Mouse (Mus musculus): ENCODE data around the gene Lrig3. TPM values are rescaled to one million over a fixed set of nuclear protein-coding genes. Genes with fewer than 3 reads are reported as not detected.

The Lrig3 gene
- total and polyA plus RNA-seq, 2 experiments from 2014 or later, result 4.8 to 16.3 TPM

GRCm38 (mm10) chr10:125944762-125945504 lies 21.0 kb upstream of the Lrig3 start:
- Histone ChIP-seq H3K9me3 (ENCODE audit: low read length) (no peaks in the 10 kb centered on the region), H3K27me3 (ENCODE audit: insufficient read depth, low read length) (no peaks in the 10 kb centered on the region), H3K36me3 (ENCODE audit: insufficient read depth, low read length) (no peaks in the 10 kb centered on the region), H3K27ac (no peak overlapping the region), H3K9ac (replicated peaks; ENCODE audit: low read length) (no peak overlapping the region), H3K4me2 (ENCODE audit: low read depth, low read length) (no peak overlapping the region), H3K4me3 (ENCODE audit: low read length) (no peak overlapping the region), H3K4me1 (ENCODE audit: insufficient read depth, low read length) (no peaks in the 10 kb centered on the region)
- TF ChIP-seq CTCF (IDR thresholded peaks at IDR 0.05; ENCODE audit: low read depth), result no peak
- 63% methylated on average over 11 of the region's 11 CpGs for WGBS
- ATAC-seq (no peak), DNase-seq (ENCODE audit: low spot score) (no peak)

DNA sequence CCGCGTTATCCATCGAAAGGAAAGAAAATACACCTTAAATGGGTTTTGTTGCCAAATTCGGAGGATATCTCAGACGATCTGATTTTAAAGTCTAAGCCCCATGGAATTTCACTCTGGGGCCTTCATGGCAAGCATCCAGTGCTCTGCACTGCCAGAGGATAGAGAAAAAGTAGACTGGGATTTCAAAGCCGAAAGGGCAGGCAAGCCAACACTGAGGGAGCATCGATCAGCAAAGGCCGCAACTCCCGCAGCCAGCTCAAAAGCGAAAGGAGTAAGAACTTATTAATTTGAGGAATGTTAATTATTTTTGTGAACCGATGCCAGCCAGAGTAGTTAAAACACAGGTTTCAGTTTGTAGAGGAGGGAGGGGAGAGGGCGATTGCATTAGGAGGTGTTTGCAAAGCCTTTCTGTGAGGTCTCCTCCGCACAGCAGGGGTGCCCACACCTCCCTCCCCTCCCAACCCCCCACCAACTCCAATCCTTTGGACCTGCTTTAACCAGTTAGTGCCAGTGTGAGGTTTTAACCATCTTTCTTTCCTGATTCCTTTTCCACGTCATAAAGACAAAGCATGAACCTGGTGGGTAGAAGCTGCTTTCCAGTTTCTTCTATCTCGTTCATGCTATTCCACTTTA lies 17.0 kb upstream of the Lrig3 start:
- no peaks in the 10 kb centered on the region for H3K27me3 ChIP-seq (ENCODE audit: insufficient read depth, low read length)
- H3K9me3 ChIP-seq (ENCODE audit: low read length), result no peaks in the 10 kb centered on the region
- peak; percentile 37 for DNase-seq (ENCODE audit: low spot score)
- no peak overlapping the region for H3K4me3 ChIP-seq (ENCODE audit: low read length)
- 0 out of 2 replicates have a peak overlapping the region, but pooled peaks have one; percentile 17 for H3K9ac ChIP-seq (replicated peaks; ENCODE audit: low read length)
- no peak overlapping the region for H3K27ac ChIP-seq
- ATAC-seq, result no peak
- peak overlapping the region; percentile 30 for H3K4me2 ChIP-seq (ENCODE audit: low read depth, low read length)
- H3K36me3 ChIP-seq (ENCODE audit: insufficient read depth, low read length), result no peaks in the 10 kb centered on the region
- no peak for TF ChIP-seq CTCF (IDR thresholded peaks at IDR 0.05; ENCODE audit: low read depth)
- no peaks in the 10 kb centered on the region for H3K4me1 ChIP-seq (ENCODE audit: insufficient read depth, low read length)
- 39% methylated on average over 15 of the region's 15 CpGs for WGBS

DNA sequence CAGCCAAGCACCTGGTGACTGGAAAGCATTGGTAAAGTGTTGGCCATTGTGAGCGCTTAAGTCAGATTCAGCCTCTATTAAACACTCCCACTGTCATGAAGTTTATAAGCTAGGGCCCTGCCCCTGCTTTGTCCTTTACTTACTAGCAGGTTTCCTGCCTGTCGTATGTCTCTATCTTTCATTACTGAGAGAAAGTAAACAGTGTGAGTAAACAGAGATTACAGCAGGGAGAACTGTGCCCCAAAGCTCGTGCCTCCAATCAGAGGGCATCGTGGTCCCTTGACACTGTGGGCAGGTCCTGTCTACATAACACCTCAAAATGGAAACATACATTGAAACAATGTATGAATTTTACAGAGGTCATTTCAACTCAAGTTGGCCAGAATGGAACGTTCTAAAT lies 14.3 kb upstream of the Lrig3 start:
- no peak overlapping the region for H3K27ac ChIP-seq
- TF ChIP-seq CTCF (IDR thresholded peaks at IDR 0.05; ENCODE audit: low read depth), result no peak
- WGBS, result 83% methylated on average over 5 of the region's 5 CpGs
- no peaks in the 10 kb centered on the region for H3K9me3 ChIP-seq (ENCODE audit: low read length)
- H3K27me3 ChIP-seq (ENCODE audit: insufficient read depth, low read length), result no peaks in the 10 kb centered on the region
- no peak overlapping the region for H3K4me2 ChIP-seq (ENCODE audit: low read depth, low read length)
- no peak for DNase-seq (ENCODE audit: low spot score)
- no peaks in the 10 kb centered on the region for H3K4me1 ChIP-seq (ENCODE audit: insufficient read depth, low read length)
- H3K4me3 ChIP-seq (ENCODE audit: low read length), result no peak overlapping the region
- no peak for ATAC-seq
- no peak overlapping the region for H3K9ac ChIP-seq (replicated peaks; ENCODE audit: low read length)
- H3K36me3 ChIP-seq (ENCODE audit: insufficient read depth, low read length), result no peaks in the 10 kb centered on the region

DNA sequence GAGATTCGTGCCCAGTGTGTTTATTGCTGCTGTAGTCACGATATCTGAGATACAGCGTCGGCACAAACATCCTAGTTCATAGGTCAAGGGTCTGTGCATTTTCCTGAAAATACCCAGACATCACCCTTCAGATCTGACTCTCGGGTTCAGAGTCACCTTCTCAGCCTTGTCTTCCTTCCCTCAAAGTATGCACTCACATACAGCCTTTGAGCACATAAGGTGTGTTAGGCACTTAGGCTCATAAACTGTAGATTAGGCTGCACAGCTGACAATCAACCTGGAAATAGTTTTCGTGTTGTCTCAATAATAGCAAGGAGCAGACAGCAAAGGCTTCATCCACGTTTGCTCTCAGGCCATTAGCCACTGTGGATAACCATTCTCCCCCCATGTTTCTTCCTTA lies 11.6 kb upstream of the Lrig3 start:
- H3K27me3 ChIP-seq (ENCODE audit: insufficient read depth, low read length), result no peaks in the 10 kb centered on the region
- H3K9me3 ChIP-seq (ENCODE audit: low read length), result no peaks in the 10 kb centered on the region
- no peaks in the 10 kb centered on the region for H3K4me1 ChIP-seq (ENCODE audit: insufficient read depth, low read length)
- ATAC-seq, result no peak
- no peaks in the 10 kb centered on the region for H3K36me3 ChIP-seq (ENCODE audit: insufficient read depth, low read length)
- no peak for TF ChIP-seq CTCF (IDR thresholded peaks at IDR 0.05; ENCODE audit: low read depth)
- H3K4me2 ChIP-seq (ENCODE audit: low read depth, low read length), result no peak overlapping the region
- no peak for DNase-seq (ENCODE audit: low spot score)
- no peak overlapping the region for H3K9ac ChIP-seq (replicated peaks; ENCODE audit: low read length)
- H3K27ac ChIP-seq, result no peak overlapping the region
- H3K4me3 ChIP-seq (ENCODE audit: low read length), result no peak overlapping the region
- WGBS, result 88% methylated on average over 7 of the region's 7 CpGs

- Histone ChIP-seq H3K9ac (replicated peaks; ENCODE audit: low read length) (no peak overlapping the region), H3K4me3 (ENCODE audit: low read length) (no peak overlapping the region), H3K36me3 (ENCODE audit: insufficient read depth, low read length) (no peaks in the 10 kb centered on the region), H3K4me1 (ENCODE audit: insufficient read depth, low read length) (no peaks in the 10 kb centered on the region), H3K27me3 (ENCODE audit: insufficient read depth, low read length) (no peaks in the 10 kb centered on the region), H3K4me2 (ENCODE audit: low read depth, low read length) (no peak overlapping the region), H3K27ac (no peak overlapping the region), H3K9me3 (ENCODE audit: low read length) (no peaks in the 10 kb centered on the region)
- no peak for TF ChIP-seq CTCF (IDR thresholded peaks at IDR 0.05; ENCODE audit: low read depth)
- 70% methylated on average over 12 of the region's 12 CpGs for WGBS
- peak; percentile 71 for ATAC-seq
- peak; percentile 32 for DNase-seq (ENCODE audit: low spot score)
Measured at GRCm38 (mm10) chr10:125954747-125955530, 11.0 kb upstream of the Lrig3 start.

GRCm38 (mm10) chr10:125961411-125962107 lies 4.4 kb upstream of the Lrig3 start:
- 79% methylated on average over 9 of the region's 9 CpGs for WGBS
- TF ChIP-seq CTCF (IDR thresholded peaks at IDR 0.05; ENCODE audit: low read depth), result no peak
- Histone ChIP-seq H3K4me1 (ENCODE audit: insufficient read depth, low read length) (no peaks in the 10 kb centered on the region), H3K9ac (replicated peaks; ENCODE audit: low read length) (no peak overlapping the region), H3K27ac (no peak overlapping the region), H3K9me3 (ENCODE audit: low read length) (no peaks in the 10 kb centered on the region), H3K27me3 (ENCODE audit: insufficient read depth, low read length) (no peaks in the 10 kb centered on the region), H3K36me3 (ENCODE audit: insufficient read depth, low read length) (no peaks in the 10 kb centered on the region), H3K4me3 (ENCODE audit: low read length) (no peak overlapping the region), H3K4me2 (ENCODE audit: low read depth, low read length) (no peak overlapping the region)
- DNase-seq (ENCODE audit: low spot score) (no peak), ATAC-seq (no peak)
